Mouse (Mus musculus) liver, postnatal 0 days (tissue): ENCODE data around the gene P4ha1.

Experiments used
- CTCF ChIP-seq: sonication (generic); IDR thresholded peaks from 2 replicates; pipeline ENCODE4 v1.5.1; 2016; ENCODE audit warnings: antibody characterized with exemption, low read depth
- EP300 ChIP-seq: IDR thresholded peaks from 2 replicates; pipeline ENCODE4 v1.6.1; 2016; ENCODE audit warnings: antibody characterized with exemption, low read depth, mild to moderate bottlenecking

- TF ChIP-seq CTCF (no peak), EP300 (no peak)
Measured at GRCm38 (mm10) chr10:59292079-59292478, 31.0 kb upstream of the P4ha1 start.
